Mouse (Mus musculus) embryonic stem cell, embryonic (primary cell): ENCODE data around the gene Myoz1.

Experiments
- CTCF ChIA-PET, 4 experiments: fragments of 300-600 bp in 2 of 4; fragments of 350-600 bp in 2 of 4; sonication (Branson Sonifier 250); formaldehyde crosslinking; loops; one replicate each; lab custom pipeline; 2022; ENCODE audit warnings: inconsistent platforms in 2 of 4; lab: Charles Lee
- POLR2A ChIA-PET, 4 experiments: fragments of 300-600 bp in 2 of 4; fragments of 350-600 bp in 2 of 4; sonication (Branson Sonifier 250); formaldehyde crosslinking; loops; one replicate each; lab custom pipeline; 2022; ENCODE audit warnings: antibody characterized with exemption in 4 of 4, inconsistent platforms in 1 of 4; lab: Charles Lee

Gene Myoz1

DNA sequence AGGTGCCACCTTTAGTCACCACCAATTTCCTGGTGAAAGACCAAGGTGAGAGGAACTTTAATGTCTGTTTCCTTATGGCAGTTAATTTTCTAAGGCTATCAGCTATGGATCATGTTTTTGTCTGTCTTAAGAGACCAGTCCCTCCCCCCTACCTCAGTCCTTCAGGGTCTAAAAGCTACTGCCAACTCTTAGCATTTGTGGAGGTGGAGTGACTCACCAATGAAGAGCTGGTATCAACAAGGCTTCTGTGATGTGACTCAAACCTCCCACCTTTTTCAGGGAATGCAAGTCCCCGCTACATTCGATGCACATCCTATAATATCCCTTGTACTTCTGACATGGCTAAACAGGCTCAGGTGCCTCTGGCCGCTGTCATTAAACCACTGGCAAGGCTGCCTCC lies 30.2 kb upstream of the Myoz1 start:
- POLR2A ChIA-PET = interaction anchor here in 2 of 4 experiments (1.0 to 5.3 kb wide), 5 partner anchors 12 to 21 kb away, joined by 3 to 34 read pairs (median 4); partner anchors contain the start of genes Chchd1 (in 1 of the 2), Sec24c (in 1 of the 2) and Zswim8 (in 1 of the 2)
- CTCF ChIA-PET = interaction anchor here in 1 of 4 experiments (0.6 kb wide), 1 partner anchor 69 kb away, joined by 3 read pairs; no protein-coding TSS in a partner anchor

DNA sequence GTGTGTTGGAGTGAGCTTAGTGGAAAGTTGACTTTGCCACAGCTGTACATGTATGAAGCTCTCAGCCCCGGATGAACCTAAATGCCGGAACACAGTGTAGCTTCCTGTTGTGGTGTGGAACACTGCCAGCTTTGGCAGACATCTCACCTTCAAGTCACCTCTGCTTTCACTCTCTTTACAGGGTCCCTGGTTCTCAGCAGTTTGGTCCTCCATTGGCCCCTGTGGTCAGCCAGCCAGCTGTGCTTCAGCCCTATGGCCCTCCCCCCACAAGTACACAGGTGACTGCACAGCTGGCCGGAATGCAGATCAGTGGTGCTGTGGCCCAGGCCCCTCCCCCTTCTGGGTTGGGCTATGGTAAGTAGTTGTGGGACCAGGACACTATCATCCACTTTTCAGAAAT lies 26.2 kb upstream of the Myoz1 start:
- ChIA-PET CTCF (interaction anchor here in 2 of 4 experiments (0.6 to 2.0 kb wide), 9 partner anchors 9 to 368 kb away, joined by 3 to 5 read pairs (median 3); no protein-coding TSS in a partner anchor), POLR2A (interaction anchor here in 3 of 4 experiments (0.5 to 6.4 kb wide), 16 partner anchors 8 to 246 kb away, joined by 3 to 43 read pairs (median 6); partner anchors contain the start of genes Fut11 (in 3 of the 3), Sec24c (in 2 of the 3), Chchd1 (in 1 of the 3) and Usp54 (in 1 of the 3))

DNA sequence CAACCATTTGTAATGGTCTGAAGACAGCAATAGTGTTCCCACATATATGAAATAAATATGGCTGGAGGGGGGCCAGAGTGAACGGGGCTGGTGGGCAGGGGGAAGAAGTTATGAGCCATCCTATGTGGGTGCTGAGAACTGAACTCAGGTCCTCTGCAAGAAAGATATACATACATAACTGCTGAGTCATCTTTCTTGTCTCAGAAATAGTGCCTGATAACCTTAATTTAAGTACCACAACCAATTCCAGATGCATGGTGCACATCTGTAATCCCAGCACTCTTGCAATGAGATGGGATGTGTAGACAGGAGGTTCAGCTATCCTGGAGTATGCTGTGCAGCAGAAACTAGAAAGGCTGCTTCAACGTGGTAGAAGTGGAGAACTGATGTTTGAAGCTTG lies 25.4 kb upstream of the Myoz1 start:
- POLR2A ChIA-PET = interaction anchor here in 2 of 4 experiments (1.0 to 6.4 kb wide), 12 partner anchors 8 to 247 kb away, joined by 3 to 43 read pairs (median 8); partner anchors contain the start of genes Fut11 (in 2 of the 2), Sec24c (in 2 of the 2), Chchd1 (in 1 of the 2) and Usp54 (in 1 of the 2)
- CTCF ChIA-PET = interaction anchor here in 1 of 4 experiments (1.1 to 2.0 kb wide), 4 partner anchors 9 to 20 kb away, joined by 3 to 5 read pairs (median 3); no protein-coding TSS in a partner anchor

DNA sequence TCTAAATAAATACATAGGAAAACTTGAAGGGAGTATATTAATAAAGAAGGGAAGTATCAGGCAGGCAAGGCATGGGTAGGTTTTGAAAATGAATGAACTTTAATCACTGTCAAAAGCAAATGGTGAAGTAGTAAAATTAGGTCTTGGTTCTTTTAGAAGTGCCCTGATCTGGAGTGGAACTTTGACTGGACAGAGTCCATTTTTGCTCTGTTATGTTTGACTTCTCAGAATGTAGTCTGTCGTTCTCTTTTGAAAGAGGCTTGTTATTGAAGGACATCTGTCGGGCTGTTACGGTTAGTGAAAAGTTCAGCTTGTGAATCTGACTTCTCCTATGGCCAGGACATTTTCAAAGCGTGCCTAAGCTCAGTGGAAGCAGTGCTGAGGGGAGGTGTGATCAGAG lies 21.6 kb upstream of the Myoz1 start:
- POLR2A ChIA-PET = interaction anchor here in 1 of 4 experiments (1.3 to 1.7 kb wide), 2 partner anchors 10 to 17 kb away, joined by 3 to 4 read pairs; partner anchors contain the start of gene Fut11
- CTCF ChIA-PET = no interaction called here

DNA sequence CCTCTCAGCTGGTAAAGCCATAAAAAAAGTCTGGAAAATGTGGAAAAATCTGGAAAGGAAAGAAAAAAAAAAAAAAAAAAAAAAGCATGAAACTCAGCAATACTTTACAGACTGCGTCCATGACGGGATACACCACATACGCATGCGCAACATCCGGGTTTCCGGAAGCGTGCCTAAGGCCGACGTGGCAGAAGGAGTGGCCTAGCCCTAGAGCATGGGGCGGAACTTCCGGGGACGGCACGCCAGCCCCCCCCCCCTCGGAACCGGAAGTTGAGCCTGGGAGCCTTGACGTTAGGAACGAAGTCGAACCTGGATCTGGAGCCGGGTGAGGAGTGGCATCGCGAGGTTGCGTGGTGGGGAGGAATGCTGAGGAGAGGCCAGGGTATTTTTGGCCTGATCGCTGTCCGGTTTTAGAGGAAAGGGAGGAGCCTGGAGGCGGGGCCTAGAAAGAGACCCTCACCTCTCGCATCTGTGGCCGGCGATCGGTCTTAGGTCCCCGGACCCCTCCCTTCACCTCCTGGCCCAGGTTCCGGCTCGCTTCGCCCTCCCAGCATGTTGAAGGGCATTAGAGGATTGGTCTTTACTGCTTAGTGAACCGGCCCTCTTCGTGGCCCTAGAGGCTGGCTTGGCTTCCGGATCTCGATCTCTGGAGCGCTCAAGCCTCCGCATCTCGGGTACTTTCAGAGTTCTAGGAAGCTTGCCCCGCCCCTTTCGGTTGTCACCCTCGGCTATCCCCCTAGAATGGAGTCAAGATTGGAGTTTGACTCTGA lies 17.9 kb upstream of the Myoz1 start, which contains the start of gene Sec24c:
Gene Sec24c, plus strand, starts transcription at position 245 of the 770 bp plus-strand sequence.
- CTCF ChIA-PET = interaction anchor here (0.5 to 3.4 kb wide), 16 partner anchors 13 to 560 kb away, joined by 3 to 34 read pairs (median 5); partner anchors contain the start of genes Adk (in 1 of the 4), Ap3m1 (in 1 of the 4) and Mrps16 (in 1 of the 4)

DNA sequence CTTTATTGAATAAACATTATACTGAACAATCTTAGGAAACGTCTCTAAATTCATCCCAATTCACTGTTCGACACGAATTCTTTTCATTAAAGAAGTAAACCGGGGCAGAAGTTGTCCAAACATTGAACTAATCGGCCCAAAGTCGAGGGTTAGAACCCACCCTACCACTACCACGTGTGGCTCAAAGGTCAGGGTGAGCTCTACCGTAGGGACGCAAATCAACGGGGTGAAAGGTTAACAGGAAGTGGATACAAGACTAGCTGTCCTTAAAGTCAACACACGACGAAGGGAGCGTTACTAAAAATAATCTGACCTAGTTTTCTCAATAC lies 17.4 kb upstream of the Myoz1 start:
- ChIA-PET POLR2A (interaction anchor here (0.5 to 5.3 kb wide), 99 partner anchors 8 to 1159 kb away, joined by 3 to 84 read pairs (median 5); partner anchors contain the start of genes Anxa7 (in 3 of the 4), Ppp3cb (in 3 of the 4), Usp54 (in 3 of the 4) and Adk (in 2 of the 4)), CTCF (interaction anchor here (0.5 to 3.4 kb wide), 24 partner anchors 8 to 560 kb away, joined by 3 to 34 read pairs (median 4); partner anchors contain the start of genes Adk (in 1 of the 4), Ap3m1 (in 1 of the 4), Cfap70 (in 1 of the 4) and Mrps16 (in 1 of the 4))

More for the DNA sequence above, 17.9 kb upstream of the Myoz1 start, which contains the start of gene Sec24c:
- POLR2A ChIA-PET = interaction anchor here (0.5 to 5.3 kb wide), 109 partner anchors 8 to 1159 kb away, joined by 3 to 84 read pairs (median 4); partner anchors contain the start of genes Anxa7 (in 3 of the 4), Ppp3cb (in 3 of the 4), Usp54 (in 3 of the 4) and Adk (in 2 of the 4)

DNA sequence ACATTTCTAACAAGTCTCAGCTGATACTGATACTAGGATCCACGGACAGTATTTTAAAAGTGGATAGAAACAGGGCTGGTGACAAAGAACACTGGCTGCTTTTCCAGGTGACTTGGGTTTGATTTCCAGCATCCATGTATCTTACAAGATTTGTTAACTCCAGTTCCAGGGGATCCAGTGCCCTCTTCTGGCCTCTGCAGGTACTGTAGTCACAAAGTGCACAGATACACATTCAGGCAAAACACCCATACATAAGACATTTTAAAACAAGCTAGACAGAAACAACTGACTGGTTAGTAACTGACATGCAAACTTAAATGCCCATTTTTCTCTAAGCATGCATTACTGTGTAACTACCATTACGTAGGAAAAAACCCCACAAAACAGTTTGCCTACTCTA lies 16.6 kb upstream of the Myoz1 start:
- CTCF ChIA-PET = interaction anchor here (0.6 to 3.4 kb wide), 24 partner anchors 9 to 559 kb away, joined by 3 to 34 read pairs (median 4); partner anchors contain the start of genes Adk (in 1 of the 4), Ap3m1 (in 1 of the 4), Cfap70 (in 1 of the 4) and Mrps16 (in 1 of the 4)
- POLR2A ChIA-PET = interaction anchor here in 3 of 4 experiments (0.7 to 5.3 kb wide), 59 partner anchors 10 to 614 kb away, joined by 3 to 84 read pairs (median 6); partner anchors contain the start of genes Ppp3cb (in 3 of the 3), Anxa7 (in 2 of the 3), Fut11 (in 2 of the 3) and Usp54 (in 2 of the 3)

DNA sequence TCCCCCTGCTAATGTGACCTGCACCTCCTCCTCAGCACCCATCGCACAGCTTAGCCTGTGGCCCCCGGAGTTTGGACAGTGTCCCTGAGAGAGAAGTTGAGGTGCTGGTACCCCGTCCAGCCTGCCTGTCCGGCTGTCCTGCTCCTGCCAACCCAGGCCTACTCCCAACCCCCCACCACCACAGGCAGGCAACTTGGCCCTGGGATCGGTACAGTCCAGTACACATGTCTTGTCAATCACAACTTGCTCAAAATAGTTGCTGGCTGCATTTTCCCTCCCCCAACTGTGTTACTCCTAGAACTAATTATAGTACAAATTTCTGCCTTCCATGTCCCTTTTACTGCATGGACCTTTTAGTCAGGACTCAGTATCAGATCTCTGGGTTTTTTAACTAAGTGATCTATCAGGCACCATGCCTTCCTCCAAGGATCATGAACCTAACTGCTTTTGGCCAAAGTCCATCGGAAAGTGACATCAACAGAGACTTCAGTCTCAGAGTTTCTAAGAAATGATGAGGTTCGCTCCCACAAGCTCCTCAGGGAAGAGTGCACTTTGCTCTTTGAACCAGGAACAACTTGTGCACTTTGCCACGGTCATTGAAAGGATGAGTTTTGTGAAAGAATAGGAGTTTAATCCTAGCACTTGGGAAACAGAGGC lies 11.9 kb upstream of the Myoz1 start, which contains the start of gene Synpo2l:
Gene Synpo2l, minus strand, starts transcription at position 201 of the 657 bp plus-strand sequence.
- POLR2A ChIA-PET = no interaction called here
- CTCF ChIA-PET = interaction anchor here in 1 of 4 experiments (1.1 kb wide), 1 partner anchor 290 kb away, joined by 3 read pairs; no protein-coding TSS in a partner anchor

DNA sequence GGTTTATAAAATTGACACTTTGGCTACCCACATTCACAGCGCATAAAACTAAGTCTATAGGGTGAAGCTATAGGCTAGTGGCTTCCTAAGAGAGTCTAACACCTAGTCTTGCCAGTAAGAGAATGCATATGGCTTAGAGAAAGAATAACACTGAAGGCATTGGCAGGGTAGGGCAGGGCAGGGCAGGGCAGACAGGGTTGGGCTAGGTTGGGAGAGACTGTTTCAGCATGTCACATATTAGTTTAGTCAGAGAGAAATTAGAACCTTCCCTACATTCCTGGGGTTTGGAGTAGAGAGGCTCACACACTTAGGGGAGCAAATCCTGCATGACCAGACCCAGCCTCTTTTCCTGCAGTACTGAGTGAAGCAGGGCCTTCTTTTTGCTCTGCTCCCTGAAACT lies 11.1 kb upstream of the Myoz1 start:
- CTCF ChIA-PET = no interaction called here

DNA sequence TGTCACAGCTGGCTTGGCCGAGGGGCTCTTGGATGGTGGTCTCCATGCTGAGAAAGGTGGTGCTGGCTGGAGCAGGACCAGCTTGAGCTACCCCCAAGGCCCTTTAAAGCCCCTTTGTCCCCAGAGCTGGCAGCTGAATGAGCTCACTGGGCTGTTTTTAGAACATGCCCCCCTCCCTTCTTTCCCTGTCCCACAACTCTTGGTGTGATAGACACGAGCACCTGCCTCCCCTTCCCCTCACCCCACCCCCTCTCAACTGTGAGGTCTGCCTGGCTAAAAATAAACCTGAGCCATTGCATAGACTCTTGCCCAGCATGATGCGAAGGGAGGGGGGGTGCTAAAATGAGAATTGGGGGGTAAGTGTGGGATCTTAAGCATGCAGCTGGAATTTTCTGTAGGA lies 8.1 kb upstream of the Myoz1 start:
- POLR2A ChIA-PET = interaction anchor here in 2 of 4 experiments (0.5 to 5.9 kb wide), 9 partner anchors 8 to 409 kb away, joined by 3 to 84 read pairs (median 4); partner anchors contain the start of genes Sec24c (in 2 of the 2), Adk (in 1 of the 2), Anxa7 (in 1 of the 2) and Ap3m1 (in 1 of the 2)
- CTCF ChIA-PET = interaction anchor here in 3 of 4 experiments (0.6 to 1.2 kb wide), 3 partner anchors 9 to 88 kb away, joined by 3 read pairs; no protein-coding TSS in a partner anchor

More for the DNA sequence above, 11.1 kb upstream of the Myoz1 start:
- POLR2A ChIA-PET = interaction anchor here in 1 of 4 experiments (1.8 to 1.9 kb wide), 2 partner anchors 27 to 188 kb away, joined by 4 to 6 read pairs; partner anchors contain the start of genes Anxa7 and Usp54

DNA sequence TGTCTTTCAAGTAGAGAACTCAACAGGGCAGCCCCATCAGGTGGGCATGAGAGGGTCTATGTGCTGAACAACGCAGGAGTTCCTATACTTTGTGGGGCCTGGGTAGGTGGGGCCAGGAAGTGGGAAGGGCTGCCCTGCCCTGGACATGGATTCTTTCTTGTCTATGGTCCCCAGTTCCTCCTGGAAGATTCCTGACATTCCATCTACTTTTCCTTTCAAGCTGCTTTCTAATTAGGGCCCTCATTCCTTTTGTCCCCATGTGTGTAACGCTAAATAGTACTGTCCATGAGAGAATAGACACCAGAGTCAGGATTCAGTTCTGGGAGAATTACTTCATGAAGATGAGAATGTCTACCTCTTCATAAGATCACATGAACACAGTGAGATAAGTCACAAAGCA lies 7.3 kb upstream of the Myoz1 start:
- CTCF ChIA-PET = interaction anchor here in 2 of 4 experiments (0.8 to 1.2 kb wide), 2 partner anchors 87 to 88 kb away, joined by 3 read pairs; no protein-coding TSS in a partner anchor
- POLR2A ChIA-PET = interaction anchor here in 3 of 4 experiments (0.7 to 5.9 kb wide), 9 partner anchors 8 to 833 kb away, joined by 3 to 84 read pairs (median 4); partner anchors contain the start of genes Sec24c (in 2 of the 3), Adk (in 1 of the 3), Anxa7 (in 1 of the 3) and Ap3m1 (in 1 of the 3)

DNA sequence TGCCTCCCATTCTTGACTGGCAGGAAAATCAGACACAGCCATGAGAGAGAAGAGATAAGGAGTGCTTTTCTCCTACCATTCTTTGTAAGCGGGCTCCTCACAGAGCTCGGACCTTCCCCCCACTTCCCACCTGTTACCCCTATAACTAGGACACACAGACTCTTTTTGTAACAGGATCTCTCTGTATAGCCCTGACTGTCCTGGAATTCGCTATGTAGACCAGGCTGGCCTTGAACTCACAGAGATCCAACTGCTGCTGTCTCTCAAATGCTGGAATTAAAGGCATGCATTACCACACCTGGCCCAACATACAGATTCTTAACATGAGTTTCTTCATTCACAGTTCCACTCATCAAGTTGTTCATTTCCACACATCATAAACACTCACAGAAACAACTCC lies 6.4 kb upstream of the Myoz1 start:
- ChIA-PET POLR2A (interaction anchor here in 3 of 4 experiments (1.2 to 5.9 kb wide), 9 partner anchors 7 to 270 kb away, joined by 3 to 84 read pairs (median 23); partner anchors contain the start of genes Sec24c (in 2 of the 3), Mrps16 (in 1 of the 3) and Usp54 (in 1 of the 3)), CTCF (interaction anchor here in 3 of 4 experiments (0.8 to 3.9 kb wide), 4 partner anchors 10 to 87 kb away, joined by 3 to 32 read pairs (median 17); no protein-coding TSS in a partner anchor)

DNA sequence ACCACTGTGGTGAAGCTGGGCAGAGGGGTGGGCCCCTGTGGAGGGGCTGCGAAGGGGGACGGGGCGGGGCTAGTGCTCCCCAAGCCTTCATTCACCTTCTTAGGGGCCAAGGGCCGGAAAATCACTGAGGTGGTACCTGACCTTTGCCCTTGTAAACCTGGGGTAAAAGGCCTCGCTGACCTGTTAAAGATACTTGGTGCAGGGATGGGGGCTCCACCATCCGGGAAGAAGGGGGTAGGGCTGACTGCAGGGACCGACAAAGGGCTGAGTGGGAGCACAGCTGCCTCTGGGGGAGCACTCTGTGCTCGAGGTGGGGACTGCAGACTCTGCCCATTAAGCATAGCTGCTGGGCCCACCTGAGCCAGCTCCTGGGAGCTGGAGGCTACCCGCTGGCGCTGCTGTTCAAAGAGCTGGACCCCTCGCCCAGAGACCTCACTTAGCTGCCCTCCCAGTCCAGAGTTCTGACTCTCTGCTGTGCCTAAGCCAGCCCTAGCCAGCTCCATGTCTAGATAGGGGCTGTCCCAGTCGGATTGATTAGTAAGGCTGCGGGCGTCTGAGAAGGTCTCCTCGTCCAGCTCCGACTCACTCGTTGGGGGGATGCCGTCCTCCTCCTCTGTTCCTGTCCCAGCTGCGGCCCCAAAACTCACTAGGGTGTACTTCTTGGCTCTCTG lies 5.5 kb upstream of the Myoz1 start:
- CTCF ChIA-PET = interaction anchor here (0.5 to 3.9 kb wide), 28 partner anchors 9 to 887 kb away, joined by 3 to 34 read pairs (median 4); partner anchors contain the start of genes Anxa7 (in 2 of the 4), Cfap70 (in 1 of the 4), Fut11 (in 1 of the 4) and Sec24c (in 1 of the 4)

DNA sequence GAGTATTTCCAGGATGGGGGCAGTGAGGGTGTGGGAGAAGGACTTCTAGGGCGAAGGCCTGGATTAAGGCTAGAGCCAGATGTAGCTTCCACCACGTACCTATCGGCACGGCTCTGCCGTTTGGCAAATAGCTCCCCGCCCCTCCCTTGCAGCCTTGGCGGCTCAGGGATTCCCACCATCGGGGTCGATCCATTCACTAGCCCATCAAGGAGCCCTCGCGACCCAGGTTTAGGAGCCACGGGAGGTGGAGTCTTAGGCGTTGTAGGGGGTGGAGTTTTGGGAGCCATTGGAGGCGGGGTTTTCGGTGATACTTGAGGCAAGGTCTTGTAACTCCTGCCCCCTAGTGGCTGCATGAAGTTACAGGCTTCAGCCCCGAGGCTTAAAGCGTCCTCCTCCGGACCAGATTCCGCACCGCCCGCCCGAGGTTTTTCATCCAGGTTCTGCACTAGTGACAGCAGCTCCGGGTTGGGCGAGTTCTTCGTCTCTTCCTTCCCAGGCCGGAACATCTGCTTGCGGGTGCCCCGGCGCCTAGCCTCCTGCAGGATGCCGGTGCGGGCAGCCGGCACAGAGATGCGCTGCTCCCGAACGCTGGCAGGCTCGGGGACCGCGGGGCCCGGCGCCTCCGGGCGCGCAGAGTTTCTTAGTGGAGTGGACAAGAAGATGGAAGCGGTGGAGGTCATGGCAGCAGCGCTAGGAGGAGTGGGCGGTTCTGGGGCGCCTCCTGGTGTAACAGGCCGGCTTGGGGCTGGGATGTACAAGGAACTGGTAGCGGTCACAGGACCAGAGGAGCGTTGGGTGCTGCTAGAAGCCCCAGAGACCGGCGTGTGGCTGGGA lies 4.7 kb upstream of the Myoz1 start:
- CTCF ChIA-PET = interaction anchor here (0.5 to 3.9 kb wide), 36 partner anchors 10 to 499 kb away, joined by 3 to 34 read pairs (median 4); partner anchors contain the start of genes Ppp3cb (in 2 of the 4), Anxa7 (in 1 of the 4), Cfap70 (in 1 of the 4) and Fut11 (in 1 of the 4)

More for the DNA sequence above, 5.5 kb upstream of the Myoz1 start:
- POLR2A ChIA-PET = interaction anchor here in 3 of 4 experiments (0.6 to 5.9 kb wide), 43 partner anchors 8 to 391 kb away, joined by 3 to 84 read pairs (median 4); partner anchors contain the start of genes Usp54 (in 3 of the 3), Adk (in 2 of the 3), Ap3m1 (in 2 of the 3) and Mrps16 (in 2 of the 3)

More for the DNA sequence above, 4.7 kb upstream of the Myoz1 start:
- POLR2A ChIA-PET = interaction anchor here in 3 of 4 experiments (0.6 to 5.9 kb wide), 66 partner anchors 9 to 546 kb away, joined by 3 to 84 read pairs (median 4); partner anchors contain the start of genes Sec24c (in 3 of the 3), Usp54 (in 3 of the 3), Adk (in 2 of the 3) and Ap3m1 (in 2 of the 3)
